Mouse (Mus musculus): ENCODE results near the gene Atp2b2.

GRCm38 (mm10) chr6:113962811-113963210 is 79.6 kb downstream of the Atp2b2 start:
- no peak for TF ChIP-seq CTCF (IDR thresholded peaks at IDR 0.05; ENCODE audit: extremely low read depth, insufficient read depth, insufficient read length, insufficient replicate concordance)
- TF ChIP-seq POLR2A (IDR thresholded peaks at IDR 0.05; ENCODE audit: low read depth, low read length) = no peak
